In genomic region chr6:112216868-112217267, GRCm38 (mm10) we compare ENCODE assay signal across 27 mouse cellular contexts. TPM values are rescaled to one million over a fixed set of nuclear protein-coding genes. Genes with fewer than 3 reads are reported as not detected.
DNase-seq lines count a peak whose midpoint lies in the region; ATAC-seq lines count a peak whose summit lies in the region.
"Had no signal": no experiment of that assay in that cellular context is flagged by ENCODE, and none has a peak within 500 bp of the region (broad histone marks: within the 10 kb centered on the region; RNA-seq: fewer than 3 reads in every experiment).

No protein-coding gene starts in this region.

- 71% methylated on average over 3 of the region's 3 CpGs for WGBS in heart, embryonic 10.5 days

- no peaks in the 10 kb centered on the region for H3K9me3 ChIP-seq in heart, embryonic 10.5 days
- H3K9me3 ChIP-seq: embryonic facial prominence, embryonic 13.5 days; embryonic facial prominence, embryonic 15.5 days; forebrain, embryonic 10.5 days; forebrain, embryonic 12.5 days had no signal

- H3K4me1 ChIP-seq in heart, embryonic 10.5 days, result no peaks in the 10 kb centered on the region
- H3K4me1 ChIP-seq: embryonic facial prominence, embryonic 13.5 days; embryonic facial prominence, embryonic 15.5 days; forebrain, embryonic 12.5 days had no signal

- no peaks in the 10 kb centered on the region for H3K27me3 ChIP-seq in heart, embryonic 10.5 days (ENCODE audit: insufficient read depth, poor library complexity, severe bottlenecking)
- H3K27me3 ChIP-seq: CH12.LX; embryonic facial prominence, embryonic 13.5 days; embryonic facial prominence, embryonic 15.5 days; forebrain, embryonic 12.5 days; Patski had no signal

- DNase-seq in frontal cortex, postnatal 10 days (ENCODE audit: low spot score in 2 of 2), result no peak
- peak; percentile 55 for DNase-seq in heart, embryonic 10.5 days (ENCODE audit: low spot score)
- DNase-seq in heart, postnatal 36 days, result no peak
- DNase-seq in brain, adult 2 months (ENCODE audit: low read depth, low spot score), result peak; percentile 24
- DNase-seq: adrenal gland, adult 8-10 months; adrenal gland, postnatal 14 days; adrenal gland, postnatal 36 days; B cell, adult 2 months; cerebellum, adult 11 months; cerebellum, adult 18-20 months; cerebellum, adult 8-10 months; cerebellum, adult 9-11 months; cerebellum, postnatal 14 days; cerebellum, postnatal 36 days; embryo, embryonic 11 days had no signal

- no peaks in the 10 kb centered on the region for H3K36me3 ChIP-seq in heart, embryonic 10.5 days
- H3K36me3 ChIP-seq: embryonic facial prominence, embryonic 13.5 days; embryonic facial prominence, embryonic 15.5 days; forebrain, embryonic 10.5 days; forebrain, embryonic 12.5 days; G1E had no signal

- no peak overlapping the region for H3K4me3 ChIP-seq in heart, embryonic 10.5 days
- H3K4me3 ChIP-seq: embryonic facial prominence, embryonic 13.5 days; embryonic facial prominence, embryonic 15.5 days; erythroblast, embryonic 14.5 days; forebrain, embryonic 10.5 days; forebrain, embryonic 12.5 days had no signal

- intact Hi-C loops in heart, postnatal 36 days (cut with DNase I), result no loop called here

- ATAC-seq in frontal cortex, adult (ENCODE audit: low TSS enrichment), result peak; percentile 59; the same call in 1 of the 2 replicates
- ATAC-seq: activated CD4-positive, CD25-positive, alpha-beta regulatory T cell, adult 4 months; CD4-positive, CD25-positive, alpha-beta regulatory T cell, adult 4 months; forebrain, embryonic 14.5 days; Patski had no signal

- H3K27ac ChIP-seq in heart, embryonic 10.5 days, result no peak overlapping the region
- H3K27ac ChIP-seq: embryonic facial prominence, embryonic 13.5 days; embryonic facial prominence, embryonic 15.5 days; forebrain, embryonic 10.5 days; forebrain, embryonic 12.5 days had no signal

RNA-seq across cellular contexts. Expression of gene Lmcd1, which starts 56.7 kb away (rescaled TPM):
- 12.8 and 30.3 TPM in 2 replicates for polyA plus RNA-seq in heart, embryonic 10.5 days (2016; fragmentation: Nextera tagmentation; extraction: Ambion mirVana)
- total RNA-seq in heart, postnatal 36 days (2021), result 10 to 100 TPM; 39.9 to 42.3 TPM
- polyA plus RNA-seq: activated CD4-positive, CD25-positive, alpha-beta regulatory T cell, adult 4 months; CD4-positive, CD25-positive, alpha-beta regulatory T cell, adult 4 months; erythroblast, embryonic 14.5 days; G1E had no signal

Comparison
In these comparisons a context has a peak if more than half of its experiments do, and no peak if none do; other contexts are left out.
1. DNase-seq: peak in heart, embryonic 10.5 days (single experiment) and brain, adult 2 months (single experiment); none in frontal cortex, postnatal 10 days (0 of 2) and heart, postnatal 36 days (0 of 2).